Mouse (Mus musculus) CH12.LX (cell line): Measurements from ENCODE around the gene Itgad.

Experiments
- CHD2 ChIP-seq: IDR thresholded peaks from 2 replicates; pipeline ENCODE4 v1.6.1; 2011; ENCODE audit warnings: low read length, improper control_type of control experiment
- CTCF ChIP-seq, 2 experiments: IDR thresholded peaks in 1 of 2; conservative IDR thresholded peaks in 1 of 2; 2 replicates each; pipeline ENCODE4 v1.5.1; 2011 to 2012; ENCODE audit warnings: low read depth in 2 of 2, low read length in 2 of 2, improper control_type of control experiment in 1 of 2, inconsistent platforms in 1 of 2, mild to moderate bottlenecking in 1 of 2, moderate library complexity in 1 of 2
- E2F4 ChIP-seq: IDR thresholded peaks from 2 replicates; pipeline ENCODE4 v1.6.1; 2011; ENCODE audit warnings: low read depth, low read length, improper control_type of control experiment; ENCODE audit not compliant: insufficient replicate concordance
- EP300 ChIP-seq: IDR thresholded peaks from 2 replicates; pipeline ENCODE4 v1.6.1; 2011; ENCODE audit warnings: low read length, improper control_type of control experiment
- MAZ ChIP-seq: IDR thresholded peaks from 2 replicates; pipeline ENCODE4 v1.6.1; 2012; ENCODE audit warnings: low read depth, mild to moderate bottlenecking, inconsistent platforms, low read length, improper control_type of control experiment, moderate library complexity
- MXI1 ChIP-seq: IDR thresholded peaks from 2 replicates; pipeline ENCODE4 v1.6.1; 2011; ENCODE audit warnings: mild to moderate bottlenecking, low read depth, low read length, improper control_type of control experiment
- POLR2A ChIP-seq: IDR thresholded peaks from 2 replicates; pipeline ENCODE4 v1.6.1; 2011; ENCODE audit warnings: low read depth, mild to moderate bottlenecking, improper control_type of control experiment, low read length

DNA sequence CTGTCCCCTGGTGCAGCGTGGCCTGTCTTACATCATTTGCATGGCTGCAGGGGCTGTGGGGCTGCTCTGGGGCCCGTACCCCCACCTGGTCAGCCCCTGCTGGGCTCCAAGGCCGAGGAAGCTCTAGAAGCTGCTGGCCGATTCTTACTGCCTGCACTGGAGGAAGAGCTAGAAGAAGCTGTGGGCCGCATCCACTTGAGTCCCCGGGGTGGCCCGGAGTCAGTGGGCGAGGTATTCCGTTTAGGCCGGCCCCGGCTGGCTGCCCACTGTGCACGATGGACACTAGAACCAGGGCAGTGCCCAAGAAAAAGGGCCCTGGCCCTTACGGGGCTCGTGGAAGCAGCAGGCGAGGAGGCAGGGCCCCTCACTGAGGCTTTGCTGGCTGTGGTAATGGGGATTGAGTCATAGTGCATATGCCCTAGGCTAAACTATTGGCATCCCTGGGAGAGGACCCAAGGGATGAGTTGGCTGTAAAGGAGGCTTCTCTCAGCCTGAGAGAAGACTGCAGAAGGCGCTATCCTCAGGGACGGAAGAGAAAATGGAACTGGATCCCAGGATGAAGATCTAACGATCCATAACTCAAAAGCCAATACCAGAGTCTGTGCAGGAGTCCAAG lies 90.3 kb downstream of the Itgad start:
- no peak for TF ChIP-seq MAZ
- no peak for TF ChIP-seq E2F4
- TF ChIP-seq POLR2A = no peak
- TF ChIP-seq MXI1 = no peak
- TF ChIP-seq EP300 = no peak
- no peak for TF ChIP-seq CHD2
- TF ChIP-seq CTCF (conservative IDR thresholded peaks at IDR 0.05 in 1 of 2, IDR thresholded peaks at IDR 0.05 in 1 of 2; ENCODE audit: low read depth in 2 of 2, low read length in 2 of 2) = no peak
